In genomic region chr10:14059581-14059980, GRCm38 (mm10) we compare ENCODE assay signal across 21 mouse cellular contexts.
DNase-seq lines count a peak whose midpoint lies in the region; ATAC-seq and TF ChIP-seq lines count a peak whose summit lies in the region.
"Had no signal": no experiment of that assay in that cellular context is flagged by ENCODE, and none has a peak within 500 bp of the region (broad histone marks: within the 10 kb centered on the region; RNA-seq: fewer than 3 reads in every experiment).

No protein-coding gene starts in this region.

- no peak for DNase-seq in layer of hippocampus, adult 2 months (ENCODE audit: low spot score in 2 of 2)
- no peak for DNase-seq in layer of hippocampus, postnatal 25 days (ENCODE audit: extremely low spot score in 1 of 2, low spot score in 1 of 2)
- peak; percentile 56 for DNase-seq in splenic B cell, adult 2 months (ENCODE audit: low read depth, low spot score)
- DNase-seq in kidney, postnatal 25 days = no peak
- DNase-seq: adrenal gland, postnatal 10 days; cerebellum, adult 18-20 months; cerebellum, postnatal 14 days; embryo, embryonic 11 days; heart, postnatal 10 days; kidney, adult 11 months; lung, adult 18-20 months; lung, postnatal 10 days had no signal

- no peaks in the 10 kb centered on the region for H3K36me3 ChIP-seq in splenic B cell, adult 2 months (ENCODE audit: control insufficient read depth, insufficient read depth, low read length, poor library complexity, severe bottlenecking)
- H3K36me3 ChIP-seq in kidney, embryonic 15.5 days = no peaks in the 10 kb centered on the region
- H3K36me3 ChIP-seq: heart, embryonic 12.5 days; limb, embryonic 13.5 days; liver, embryonic 12.5 days; midbrain, embryonic 12.5 days had no signal

- no peak overlapping the region for H3K9ac ChIP-seq in kidney, embryonic 15.5 days
- H3K9ac ChIP-seq: forebrain, embryonic 13.5 days; heart, embryonic 12.5 days; limb, embryonic 13.5 days; liver, embryonic 12.5 days; midbrain, embryonic 12.5 days had no signal

- no peak overlapping the region for H3K4me2 ChIP-seq in kidney, embryonic 15.5 days
- H3K4me2 ChIP-seq: forebrain, embryonic 13.5 days; heart, embryonic 12.5 days; limb, embryonic 13.5 days; liver, embryonic 12.5 days; midbrain, embryonic 12.5 days had no signal

- H3K4me1 ChIP-seq in kidney, embryonic 15.5 days = peaks cover 29% of the 10 kb centered on the region
- H3K4me1 ChIP-seq: liver, embryonic 12.5 days had no signal

- H3K9me3 ChIP-seq in kidney, embryonic 15.5 days (replicated peaks) = no peaks in the 10 kb centered on the region
- H3K9me3 ChIP-seq: forebrain, embryonic 13.5 days; heart, embryonic 12.5 days; limb, embryonic 13.5 days; liver, embryonic 12.5 days; midbrain, embryonic 12.5 days had no signal

- WGBS in kidney, embryonic 15.5 days = 92% methylated on average over 2 of the region's 2 CpGs

- H3K4me3 ChIP-seq in layer of hippocampus, adult 2 months = no peak overlapping the region
- H3K4me3 ChIP-seq in kidney, embryonic 15.5 days (replicated peaks) = no peak overlapping the region
- H3K4me3 ChIP-seq: forebrain, embryonic 13.5 days; heart, embryonic 12.5 days; limb, embryonic 13.5 days; liver, embryonic 12.5 days; midbrain, embryonic 12.5 days had no signal

- ATAC-seq in CD4-positive, CD25-positive, alpha-beta regulatory T cell, adult 4 months = peak; percentile 43
- peak; percentile 27 for ATAC-seq in inflammation-experienced regulatory T-cells, adult 6 months
- ATAC-seq in kidney, embryonic 15.5 days (replicated peaks; ENCODE audit: low FRiP score) = no peak
- ATAC-seq: forebrain, embryonic 13.5 days; hindbrain, postnatal 0 days; liver, embryonic 12.5 days had no signal

- H3K27me3 ChIP-seq in splenic B cell, adult 2 months (ENCODE audit: control insufficient read depth, insufficient read depth, low read length, poor library complexity, severe bottlenecking) = no peaks in the 10 kb centered on the region
- H3K27me3 ChIP-seq in kidney, embryonic 15.5 days = no peaks in the 10 kb centered on the region
- H3K27me3 ChIP-seq: forebrain, embryonic 13.5 days; heart, embryonic 12.5 days; liver, embryonic 12.5 days had no signal

- TF ChIP-seq CTCF in layer of hippocampus, adult 2 months (conservative IDR thresholded peaks at IDR 0.05) = no peak

- H3K27ac ChIP-seq in layer of hippocampus, adult 2 months = peak overlapping the region; percentile 82
- H3K27ac ChIP-seq in kidney, embryonic 15.5 days = no peak overlapping the region
- H3K27ac ChIP-seq: forebrain, embryonic 13.5 days; hindbrain, postnatal 0 days; limb, embryonic 13.5 days; liver, embryonic 12.5 days; midbrain, embryonic 12.5 days had no signal
